Mouse (Mus musculus) embryonic facial prominence, embryonic 14.5 days (tissue): Measurements from ENCODE around the gene Slc19a1. TPM values are rescaled to one million over a fixed set of nuclear protein-coding genes. Genes with fewer than 3 reads are reported as not detected.

ENCODE experiments used
- ATAC-seq: fragments of 200-750 bp; cut with Nextera tagmentation; 2 replicates; pipeline ENCODE4 v1.8.0; 2017; ENCODE audit warnings: low read depth, moderate number of reproducible peaks, moderate TSS enrichment
- DNase-seq: peaks from one replicate; pipeline ENCODE4 v3.0.0-alpha.2; 2015; ENCODE audit warnings: low spot score
- H3K27ac ChIP-seq: fragments of 300-500 bp; sonication (generic); replicated peaks from 2 replicates; pipeline ENCODE4 v1.5.1; 2014; ENCODE audit warnings: low read depth, mild to moderate bottlenecking, low read length, moderate library complexity
- H3K27me3 ChIP-seq: fragments of 300-500 bp; sonication (generic); replicated peaks from 2 replicates; pipeline ENCODE4 v1.6.1; 2014; ENCODE audit warnings: low read length; ENCODE audit not compliant: control insufficient read depth, insufficient read depth
- H3K36me3 ChIP-seq: fragments of 300-500 bp; sonication (generic); 2 replicates; pipeline ENCODE4 v1.6.1; 2014; ENCODE audit warnings: low read length, mixed read lengths; ENCODE audit not compliant: control insufficient read depth, insufficient read depth
- H3K4me1 ChIP-seq: fragments of 300-500 bp; sonication (generic); 2 replicates; pipeline ENCODE4 v1.6.1; 2014; ENCODE audit warnings: antibody characterized with exemption, low read length; ENCODE audit not compliant: control insufficient read depth, insufficient read depth
- H3K4me2 ChIP-seq: fragments of 300-500 bp; sonication (generic); 2 replicates; pipeline ENCODE4 v1.6.1; 2014; ENCODE audit warnings: low read depth, mild to moderate bottlenecking, low read length, moderate library complexity, mixed read lengths
- H3K4me3 ChIP-seq: fragments of 300-500 bp; sonication (generic); 2 replicates; pipeline ENCODE4 v1.5.1; 2014; ENCODE audit warnings: low read depth, mild to moderate bottlenecking, low read length
- H3K9ac ChIP-seq: fragments of 300-500 bp; sonication (generic); 2 replicates; pipeline ENCODE4 v1.6.1; 2014; ENCODE audit warnings: low read depth, mild to moderate bottlenecking, low read length, moderate library complexity, mixed read lengths
- H3K9me3 ChIP-seq: fragments of 300-500 bp; sonication (generic); 2 replicates; pipeline ENCODE4 v1.6.1; 2016; ENCODE audit warnings: low read length; ENCODE audit not compliant: control insufficient read depth
- WGBS: fragments of 180-500 bp; shearing (Covaris S2); extraction: QIAGEN DNeasy Blood & Tissue Kit; methylation state at CpG from one replicate; pipeline ENCODE4 v1.1.7; 2014; 5-methylcytosine and 5-hydroxymethylcytosine counted together
- polyA plus RNA-seq: library from polyadenylated mRNA; unstranded; fragments of >200 nt; fragmentation: Nextera tagmentation; extraction: Ambion mirVana; gene quantifications from 2 replicates; pipeline ENCODE4 v1.2.1, GENCODE M21; 2014

Gene Slc19a1
- polyA plus RNA-seq, 1 experiment from 2014 or later, result 27.8 TPM

DNA sequence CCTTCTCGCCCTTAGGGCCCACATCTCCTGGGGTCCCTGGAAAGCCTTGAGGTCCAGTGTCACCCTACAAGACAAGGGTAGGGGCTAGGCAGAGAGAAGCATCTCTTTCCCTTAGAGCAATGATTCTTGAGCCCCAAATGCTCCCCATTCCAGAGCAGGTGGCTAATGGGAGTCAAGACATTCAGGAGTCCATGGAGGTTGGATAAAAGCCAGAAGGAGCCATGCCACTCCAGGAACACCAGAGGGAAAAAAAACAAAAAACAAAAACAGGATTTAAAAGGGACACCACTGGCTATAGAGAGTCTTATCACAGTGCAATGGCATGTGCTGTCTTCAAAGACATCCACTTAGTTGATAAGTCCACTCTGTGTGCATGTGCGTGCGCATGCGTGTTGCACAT lies 46.4 kb downstream of the Slc19a1 start:
- ATAC-seq, result no peak

DNA sequence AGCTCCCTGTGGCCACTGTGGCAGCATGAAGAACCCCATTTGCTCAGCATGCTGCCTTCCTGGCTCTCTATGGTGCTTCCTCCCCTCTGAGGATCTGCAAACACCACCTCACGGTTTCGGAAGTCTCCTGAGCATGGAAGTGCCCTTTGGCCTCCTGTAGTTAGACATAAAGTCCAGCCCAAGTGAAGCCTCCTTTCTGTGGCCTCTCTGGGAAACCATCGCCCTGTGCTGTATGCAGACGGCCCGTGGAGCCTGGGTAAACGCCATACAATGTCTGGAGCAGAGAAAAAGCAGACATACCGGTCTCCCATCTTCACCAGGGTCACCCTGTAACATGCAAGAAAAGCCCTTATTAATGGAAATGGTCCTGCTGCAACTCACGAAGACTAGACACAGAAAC lies 46.9 kb downstream of the Slc19a1 start:
- H3K27me3 ChIP-seq, result no peaks in the 10 kb centered on the region
- no peak overlapping the region for H3K4me2 ChIP-seq
- H3K4me1 ChIP-seq, result no peaks in the 10 kb centered on the region
- H3K9ac ChIP-seq, result no peak overlapping the region
- H3K36me3 ChIP-seq, result no peaks in the 10 kb centered on the region
- 79% methylated on average over 8 of the region's 8 CpGs for WGBS
- no peak for DNase-seq
- no peak for ATAC-seq
- H3K9me3 ChIP-seq, result no peaks in the 10 kb centered on the region
- H3K4me3 ChIP-seq, result no peak overlapping the region
- H3K27ac ChIP-seq, result no peak overlapping the region

More for the DNA sequence above, 46.4 kb downstream of the Slc19a1 start:
- DNase-seq, result no peak
- Histone ChIP-seq H3K4me1 (no peaks in the 10 kb centered on the region), H3K27ac (no peak overlapping the region), H3K27me3 (no peaks in the 10 kb centered on the region), H3K9ac (no peak overlapping the region), H3K36me3 (no peaks in the 10 kb centered on the region), H3K9me3 (no peaks in the 10 kb centered on the region), H3K4me2 (no peak overlapping the region), H3K4me3 (no peak overlapping the region)
- 96% methylated on average over 4 of the region's 4 CpGs for WGBS

DNA sequence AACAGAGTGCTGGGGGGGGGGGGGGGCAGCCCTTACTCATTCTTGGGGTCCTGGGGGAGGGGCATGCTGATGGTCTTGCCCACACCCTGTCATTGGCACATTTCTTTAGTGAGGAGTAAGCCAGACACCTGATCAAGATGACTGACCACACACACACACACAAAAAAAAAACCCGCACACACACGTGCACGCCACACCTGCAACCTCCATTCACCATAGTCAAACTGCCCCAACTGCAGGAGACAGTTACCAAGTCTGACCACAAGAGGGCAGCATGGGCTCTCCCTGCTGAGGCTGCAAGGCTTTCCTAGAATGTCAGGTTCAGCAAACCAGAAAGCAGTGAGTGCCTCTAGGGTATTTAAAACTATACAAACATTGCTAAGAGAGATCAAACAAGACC lies 50.4 kb downstream of the Slc19a1 start:
- Histone ChIP-seq H3K9me3 (no peaks in the 10 kb centered on the region), H3K4me2 (no peak overlapping the region), H3K27ac (no peak overlapping the region), H3K4me1 (no peaks in the 10 kb centered on the region), H3K36me3 (no peaks in the 10 kb centered on the region), H3K4me3 (no peak overlapping the region), H3K9ac (no peak overlapping the region), H3K27me3 (no peaks in the 10 kb centered on the region)
- DNase-seq (peak; percentile 81), ATAC-seq (peak; percentile 42; the same call in 1 of the 2 replicates)
- 11% methylated on average over 3 of the region's 3 CpGs for WGBS

DNA sequence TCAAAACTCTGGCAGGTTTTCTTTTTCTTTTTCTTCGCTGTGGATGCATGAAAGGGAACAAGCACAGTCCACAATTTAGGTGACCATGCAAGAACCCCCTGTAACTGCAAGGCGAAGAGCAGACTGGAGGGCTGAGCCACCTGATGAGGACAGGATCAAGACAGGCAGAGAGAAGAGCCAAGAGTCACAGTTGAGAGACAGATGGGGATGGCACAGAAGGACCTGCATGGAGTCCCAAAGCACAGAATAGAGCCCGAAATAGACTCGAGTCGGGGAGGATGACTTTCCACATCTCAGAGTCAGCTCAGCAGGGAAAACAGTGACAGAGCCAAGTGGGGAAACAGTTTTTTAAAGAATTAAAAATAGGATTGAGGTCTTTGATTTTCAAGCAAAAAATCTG lies 50.9 kb downstream of the Slc19a1 start:
- ATAC-seq, result no peak
- Histone ChIP-seq H3K4me2 (no peak overlapping the region), H3K4me1 (no peaks in the 10 kb centered on the region), H3K9me3 (no peaks in the 10 kb centered on the region), H3K36me3 (no peaks in the 10 kb centered on the region), H3K9ac (no peak overlapping the region), H3K4me3 (no peak overlapping the region), H3K27ac (no peak overlapping the region), H3K27me3 (no peaks in the 10 kb centered on the region)
- no peak for DNase-seq
- whole genome bisulfite sequencing, result 58% methylated on average over 5 of the region's 5 CpGs

DNA sequence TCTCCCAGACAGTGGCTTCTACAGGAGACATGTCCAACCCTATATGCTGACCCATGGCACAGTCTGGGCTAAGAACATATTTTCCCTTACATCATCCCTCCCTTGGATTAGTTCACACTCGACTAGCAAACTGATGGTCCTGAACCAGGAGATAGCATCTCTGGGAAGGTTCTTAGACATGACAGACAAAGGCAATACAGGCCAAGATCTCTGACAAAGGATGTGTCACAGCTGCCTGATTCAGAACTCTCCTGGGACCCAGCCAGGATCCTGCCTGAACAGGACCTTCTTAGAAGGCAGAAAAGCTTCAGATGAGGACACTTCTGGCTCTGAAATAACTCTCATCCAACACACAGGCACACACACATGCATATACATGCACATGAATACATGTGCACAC lies 52.5 kb downstream of the Slc19a1 start:
- H3K9me3 ChIP-seq, result no peaks in the 10 kb centered on the region
- no peaks in the 10 kb centered on the region for H3K27me3 ChIP-seq
- H3K36me3 ChIP-seq, result no peaks in the 10 kb centered on the region
- WGBS, result 60% methylated on average over 1 of the region's 1 CpGs
- H3K4me2 ChIP-seq, result no peak overlapping the region
- no peak overlapping the region for H3K27ac ChIP-seq
- DNase-seq (peak; percentile 12), ATAC-seq (no peak)
- no peak overlapping the region for H3K9ac ChIP-seq
- H3K4me3 ChIP-seq, result no peak overlapping the region
- H3K4me1 ChIP-seq, result no peaks in the 10 kb centered on the region; the same call in 1 of the 2 replicates

DNA sequence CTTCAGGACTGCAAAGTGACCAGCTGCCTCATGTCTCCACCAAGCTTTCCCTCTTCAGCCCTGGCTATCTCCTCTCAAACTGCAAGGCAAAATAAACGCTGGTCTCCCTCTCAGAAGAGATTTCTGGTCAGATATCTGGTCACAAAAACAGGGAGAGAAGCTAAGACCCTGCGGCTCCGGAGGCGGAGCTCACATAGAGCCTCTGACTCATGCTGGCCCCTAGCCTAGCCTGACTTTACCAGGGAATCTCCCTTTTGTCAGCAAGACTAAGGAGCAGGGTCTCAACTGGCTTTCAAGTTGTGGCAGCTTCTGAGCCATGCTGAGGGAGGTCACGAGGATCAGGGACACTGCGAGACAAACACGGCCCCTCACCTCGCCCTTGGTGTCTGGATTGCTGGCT lies 57.3 kb downstream of the Slc19a1 start:
- Histone ChIP-seq H3K4me2 (0 out of 2 replicates have a peak overlapping the region, but pooled peaks have one; percentile 23), H3K36me3 (no peaks in the 10 kb centered on the region), H3K4me3 (no peak overlapping the region), H3K9ac (0 out of 2 replicates have a peak overlapping the region, but pooled peaks have one; percentile 14), H3K4me1 (no peaks in the 10 kb centered on the region; the same call in 1 of the 2 replicates), H3K9me3 (peaks cover 11% of the 10 kb centered on the region), H3K27ac (0 out of 2 replicates have a peak overlapping the region, but pooled peaks have one; percentile 21), H3K27me3 (no peaks in the 10 kb centered on the region)
- WGBS, result 60% methylated on average over 8 of the region's 8 CpGs
- DNase-seq (peak; percentile 68), ATAC-seq (peak; percentile 59; the same call in 1 of the 2 replicates)

DNA sequence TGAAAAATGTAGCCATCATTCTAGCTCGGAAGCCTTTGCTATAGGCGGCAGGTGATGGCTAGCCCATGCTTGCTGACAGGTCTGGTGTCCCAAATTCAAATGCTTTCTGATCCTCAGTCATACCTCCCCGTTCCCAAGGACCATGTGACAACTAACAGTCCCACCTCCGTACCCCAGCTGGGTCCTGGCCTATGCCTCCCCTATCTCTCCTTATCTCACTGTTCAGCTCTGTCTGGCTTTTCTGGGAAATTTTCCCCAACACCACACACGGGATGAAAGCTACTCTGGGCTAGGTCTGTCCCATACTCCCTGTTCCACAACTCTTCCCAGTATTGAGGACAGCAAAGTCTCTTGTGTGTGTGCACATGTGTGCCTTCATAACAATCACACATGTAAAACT lies 58.0 kb downstream of the Slc19a1 start:
- ATAC-seq (no peak), DNase-seq (no peak)
- H3K4me3 ChIP-seq, result no peak overlapping the region
- WGBS, result 79% methylated on average over 5 of the region's 5 CpGs
- no peak overlapping the region for H3K9ac ChIP-seq
- H3K9me3 ChIP-seq, result peaks cover 11% of the 10 kb centered on the region
- no peak overlapping the region for H3K4me2 ChIP-seq
- no peaks in the 10 kb centered on the region for H3K27me3 ChIP-seq
- H3K36me3 ChIP-seq, result no peaks in the 10 kb centered on the region
- no peak overlapping the region for H3K27ac ChIP-seq
- H3K4me1 ChIP-seq, result no peaks in the 10 kb centered on the region; the same call in 1 of the 2 replicates

DNA sequence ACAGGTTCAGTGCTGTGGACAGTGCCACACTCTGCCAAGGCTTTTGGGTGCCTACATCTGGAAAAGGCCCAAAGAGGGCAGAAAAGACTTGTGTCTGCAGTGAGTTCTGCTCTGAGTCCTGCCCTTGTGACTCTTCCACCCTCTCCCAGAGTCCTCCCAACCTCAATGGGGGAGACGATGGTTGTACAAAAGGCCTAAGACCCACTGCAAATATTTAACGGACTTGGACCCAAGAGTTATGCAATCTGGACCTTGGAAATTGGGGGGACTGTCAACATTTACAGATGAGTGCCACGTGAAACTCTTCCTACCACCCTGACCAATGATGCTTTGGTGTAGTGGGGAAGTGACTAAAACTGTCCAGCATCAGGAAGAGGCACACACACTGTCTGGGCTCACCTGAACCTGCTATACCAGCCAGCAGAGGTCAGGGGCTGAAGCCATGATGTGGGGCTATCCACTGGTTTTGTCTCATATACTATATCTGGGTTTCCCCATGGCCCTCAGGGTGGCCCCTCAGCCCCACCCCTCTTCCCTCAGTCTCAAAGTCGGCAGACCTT lies 59.6 kb downstream of the Slc19a1 start:
- no peak overlapping the region for H3K4me2 ChIP-seq
- no peak overlapping the region for H3K4me3 ChIP-seq
- no peak overlapping the region for H3K27ac ChIP-seq
- no peaks in the 10 kb centered on the region; the same call in 1 of the 2 replicates for H3K4me1 ChIP-seq
- no peaks in the 10 kb centered on the region for H3K27me3 ChIP-seq
- no peak for ATAC-seq
- no peak for DNase-seq
- 0 out of 2 replicates have a peak, but pooled peaks cover 4% of the 10 kb centered on the region for H3K36me3 ChIP-seq
- H3K9me3 ChIP-seq, result peaks cover 11% of the 10 kb centered on the region
- 86% methylated on average over 4 of the region's 4 CpGs for WGBS
- no peak overlapping the region for H3K9ac ChIP-seq

DNA sequence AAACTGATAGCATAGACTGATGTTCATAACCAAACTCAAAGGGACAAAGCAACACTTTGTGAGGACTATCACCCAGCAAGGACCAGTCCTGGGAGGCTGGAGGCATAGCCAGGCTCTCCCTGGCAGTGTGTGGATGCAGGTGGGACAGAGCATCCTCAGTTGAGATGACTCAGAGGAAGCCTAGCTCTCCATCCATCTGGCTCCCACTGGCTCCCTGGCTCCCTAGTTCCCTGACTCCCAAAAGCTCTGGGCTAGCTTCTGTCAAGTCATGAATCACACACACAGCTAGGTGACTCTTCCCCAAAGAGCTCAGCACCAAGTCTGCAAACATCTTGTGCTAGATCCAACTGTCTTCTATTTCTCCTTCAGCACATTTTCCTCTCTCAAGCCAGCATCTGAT lies 61.8 kb downstream of the Slc19a1 start:
- Histone ChIP-seq H3K4me1 (peaks cover 5% of the 10 kb centered on the region), H3K27ac (no peak overlapping the region), H3K27me3 (no peaks in the 10 kb centered on the region), H3K9ac (no peak overlapping the region), H3K4me3 (no peak overlapping the region), H3K36me3 (0 out of 2 replicates have a peak, but pooled peaks cover 4% of the 10 kb centered on the region), H3K4me2 (no peak overlapping the region), H3K9me3 (peaks cover 11% of the 10 kb centered on the region)
- DNase-seq, result no peak
- no peak for ATAC-seq
